Mouse (Mus musculus) thymus, adult 2 months (tissue): Measurements from ENCODE around the gene Kng2. TPM values are rescaled to one million over a fixed set of nuclear protein-coding genes. Genes with fewer than 3 reads are reported as not detected.
"Not testable (repeated sequence)": the region's sequence is repeated elsewhere in the genome, so short reads cannot be mapped to it uniquely, and the experiment has no call there.

Source experiments
- DNase-seq: peaks from one replicate; pipeline ENCODE4 v3.0.0; 2021
- H3K27ac ChIP-seq: fragments of 200-500 bp; 2 replicates; pipeline ENCODE4 v1.5.1; 2012; ENCODE audit warnings: low read length, control low read depth; ENCODE audit not compliant: control insufficient read depth, insufficient read depth
- H3K27me3 ChIP-seq: fragments of 200-500 bp; 2 replicates; pipeline ENCODE4 v1.6.1; 2012; ENCODE audit warnings: mild to moderate bottlenecking, low read length, moderate library complexity, mixed read lengths; ENCODE audit not compliant: control insufficient read depth, insufficient read depth
- H3K36me3 ChIP-seq: fragments of 200-500 bp; 2 replicates; pipeline ENCODE4 v1.6.1; 2012; ENCODE audit warnings: mild to moderate bottlenecking, low read length, moderate library complexity; ENCODE audit not compliant: control insufficient read depth, insufficient read depth
- H3K4me1 ChIP-seq: fragments of 200-500 bp; replicated peaks from 2 replicates; pipeline ENCODE4 v1.6.1; 2012; ENCODE audit warnings: low read length; ENCODE audit not compliant: control insufficient read depth, insufficient read depth
- H3K4me3 ChIP-seq: fragments of 200-500 bp; 2 replicates; pipeline ENCODE4 v1.5.1; 2012; ENCODE audit warnings: mild to moderate bottlenecking, low read length, control low read depth, moderate library complexity; ENCODE audit not compliant: control insufficient read depth, insufficient read depth
- CTCF ChIP-seq: fragments of 200-500 bp; IDR thresholded peaks from 2 replicates; pipeline ENCODE4 v1.5.1; 2012; ENCODE audit warnings: mild to moderate bottlenecking, control low read depth, low read length, moderate library complexity, borderline replicate concordance; ENCODE audit not compliant: control insufficient read depth, poor library complexity, insufficient read depth; ENCODE audit errors: extremely low read depth
- POLR2A ChIP-seq: fragments of 200-500 bp; IDR thresholded peaks from 2 replicates; pipeline ENCODE4 v1.6.1; 2012; ENCODE audit warnings: mild to moderate bottlenecking, low read length, control low read depth, moderate library complexity; ENCODE audit not compliant: control insufficient read depth, poor library complexity, insufficient read depth; ENCODE audit errors: extremely low read depth
- WGBS: fragments of 180-500 bp; shearing (Covaris S2); methylation state at CpG from one replicate; pipeline ENCODE4 v1.1.7; 2018; 5-methylcytosine and 5-hydroxymethylcytosine counted together
- polyA plus RNA-seq: library from polyadenylated mRNA; depleted of rRNA; stranded (reverse); fragments of >200 nt; gene quantifications from 2 replicates; pipeline ENCODE4 v1.2.3, GENCODE M21; 2012

Gene Kng2
- polyA plus RNA-seq, 1 experiment: 0.80 TPM

- WGBS: 45% methylated on average over 4 of the region's 4 CpGs
- no peaks in the 10 kb centered on the region for H3K36me3 ChIP-seq
- no peak for DNase-seq
- no peaks in the 10 kb centered on the region for H3K27me3 ChIP-seq
- TF ChIP-seq CTCF (no peak), POLR2A (no peak)
- H3K4me3 ChIP-seq: no peak overlapping the region
- no peak overlapping the region for H3K27ac ChIP-seq
- H3K4me1 ChIP-seq: no peaks in the 10 kb centered on the region
Measured at GRCm38 (mm10) chr16:22953069-22953468, 76.2 kb downstream of the Kng2 start.

- WGBS: 95% methylated on average over 6 of the region's 6 CpGs
- H3K4me3 ChIP-seq: no peak within 1 kb of the TSS
- DNase-seq: no peak
- TF ChIP-seq POLR2A (no peak), CTCF (no peak)
- H3K27ac ChIP-seq: no peak within 1 kb of the TSS
- no peaks in the 10 kb centered on the region for H3K36me3 ChIP-seq
- H3K4me1 ChIP-seq: no peaks in the 10 kb centered on the region
- H3K27me3 ChIP-seq: no peaks in the 10 kb centered on the region
Measured at GRCm38 (mm10) chr16:22950840-22951395, 78.4 kb downstream of the Kng2 start, which contains the start of gene Hrg. Gene Hrg (plus strand): TSS chr16:22951072.

GRCm38 (mm10) chr16:22947371-22947770 lies 81.9 kb downstream of the Kng2 start:
- no peaks in the 10 kb centered on the region for H3K4me1 ChIP-seq
- WGBS: 95% methylated on average over 2 of the region's 2 CpGs
- no peak for DNase-seq
- no peak overlapping the region for H3K27ac ChIP-seq
- H3K27me3 ChIP-seq: no peaks in the 10 kb centered on the region
- H3K36me3 ChIP-seq: no peaks in the 10 kb centered on the region
- no peak for TF ChIP-seq CTCF
- no peak for TF ChIP-seq POLR2A
- H3K4me3 ChIP-seq: no peak overlapping the region

- not testable (repeated sequence) for H3K27me3 ChIP-seq, H3K4me3 ChIP-seq, H3K36me3 ChIP-seq, H3K4me1 ChIP-seq, DNase-seq, H3K27ac ChIP-seq
Measured at GRCm38 (mm10) chr16:22941825-22942476, 87.3 kb downstream of the Kng2 start.

- TF ChIP-seq POLR2A (no peak), CTCF (no peak)
- Histone ChIP-seq H3K27me3 (no peaks in the 10 kb centered on the region), H3K27ac (no peak overlapping the region), H3K4me3 (no peak overlapping the region), H3K36me3 (no peaks in the 10 kb centered on the region), H3K4me1 (no peaks in the 10 kb centered on the region)
- 87% methylated on average over 8 of the region's 8 CpGs for WGBS
- no peak for DNase-seq
Measured at GRCm38 (mm10) chr16:22939120-22939695, 90.1 kb downstream of the Kng2 start.

GRCm38 (mm10) chr16:22938541-22938940 lies 90.7 kb downstream of the Kng2 start:
- Histone ChIP-seq H3K4me1 (no peaks in the 10 kb centered on the region), H3K27me3 (no peaks in the 10 kb centered on the region), H3K4me3 (no peak overlapping the region), H3K36me3 (no peaks in the 10 kb centered on the region), H3K27ac (no peak overlapping the region)
- TF ChIP-seq CTCF: no peak
- TF ChIP-seq POLR2A: no peak
- WGBS: 81% methylated on average over 2 of the region's 2 CpGs
- no peak for DNase-seq
